Mouse (Mus musculus): ENCODE results near the gene Sufu.

Gene Sufu

GRCm38 (mm10) chr19:46394712-46395108 is 2.0 kb upstream of the Sufu start:
- DNase-seq = no peak

GRCm38 (mm10) chr19:46395109-46396009 is 1.3 kb upstream of the Sufu start, which contains the start of gene Actr1a:
TSS of gene Actr1a (minus strand) at chr19:46395748.
- peak; percentile 99 for DNase-seq

GRCm38 (mm10) chr19:46396109-46396508 is 587 bp upstream of the Sufu start:
- DNase-seq = no peak

DNA sequence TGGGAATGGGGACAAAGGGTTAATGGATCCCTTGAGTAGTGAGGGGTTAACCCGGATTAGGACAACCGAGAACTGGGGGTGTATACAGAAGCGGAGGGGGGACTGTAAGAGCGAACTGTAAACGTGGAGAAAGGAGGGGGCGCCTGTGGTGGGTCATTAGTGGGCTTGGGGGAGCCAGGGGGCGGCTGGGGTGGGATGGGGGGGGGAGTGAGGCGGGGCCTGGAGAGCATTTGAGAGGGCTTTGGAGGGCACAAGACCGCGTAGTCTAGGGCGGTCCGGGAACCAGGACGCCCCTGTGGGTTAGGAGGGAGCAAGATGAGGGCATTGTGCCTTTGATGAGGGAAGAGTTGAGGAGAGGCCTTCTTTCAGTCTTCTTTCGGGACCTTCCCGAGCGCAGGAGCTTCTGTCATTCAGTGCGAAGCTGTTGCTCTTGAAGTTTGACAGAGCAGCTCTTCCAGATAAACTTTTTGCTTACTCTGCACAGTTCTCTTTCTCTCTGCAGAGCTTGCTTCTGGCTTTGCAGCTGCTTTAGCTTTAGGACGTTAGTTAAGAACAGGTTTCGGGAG is 823 bp downstream of the Sufu start:
- DNase-seq = peak; percentile 47

- DNase-seq = no peak
These were observed 1.7 kb downstream of the Sufu start for GRCm38 (mm10) chr19:46398401-46398800.

GRCm38 (mm10) chr19:46399372-46399771 is 2.7 kb downstream of the Sufu start:
- peak; percentile 53 for DNase-seq

DNA sequence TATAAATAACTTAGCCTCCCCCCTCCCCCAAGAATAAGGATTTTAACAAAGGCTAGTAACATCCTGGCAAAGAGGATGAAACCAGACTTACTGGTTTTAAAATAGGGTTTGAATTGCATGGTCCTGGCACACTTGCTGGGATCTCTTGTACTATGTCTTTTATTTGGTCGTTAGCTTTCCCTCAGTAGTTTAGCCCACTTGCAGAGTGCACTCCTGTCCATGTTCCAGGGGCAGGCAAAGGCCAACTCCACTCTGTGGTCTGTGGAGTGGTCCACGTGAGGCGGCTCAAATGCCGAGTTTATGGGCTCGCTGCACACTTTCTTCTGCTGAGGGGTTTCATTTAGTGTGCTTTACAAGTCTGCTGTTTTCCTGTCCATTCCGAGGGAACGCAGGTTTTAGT is 3.2 kb downstream of the Sufu start:
- DNase-seq = peak; percentile 59

DNA sequence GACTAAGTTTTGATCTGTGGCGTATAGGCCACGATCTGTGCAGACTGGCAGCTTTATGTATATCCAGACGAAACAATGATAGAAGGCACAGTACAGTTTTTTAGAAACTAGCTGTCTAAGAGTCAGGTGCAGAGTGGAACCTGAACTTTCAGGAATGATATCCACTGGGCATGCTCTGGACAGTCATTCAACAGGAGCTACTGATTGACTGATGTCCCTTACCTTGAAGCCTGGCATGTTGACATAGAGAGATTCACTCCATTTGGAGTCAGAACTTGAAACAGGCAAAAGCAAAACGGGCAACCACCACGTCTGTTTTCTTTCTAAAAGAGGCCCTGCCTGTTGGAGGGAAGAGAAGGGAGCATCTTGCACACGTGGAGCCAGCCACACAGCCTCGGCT is 3.9 kb downstream of the Sufu start:
- DNase-seq = peak; percentile 60

DNA sequence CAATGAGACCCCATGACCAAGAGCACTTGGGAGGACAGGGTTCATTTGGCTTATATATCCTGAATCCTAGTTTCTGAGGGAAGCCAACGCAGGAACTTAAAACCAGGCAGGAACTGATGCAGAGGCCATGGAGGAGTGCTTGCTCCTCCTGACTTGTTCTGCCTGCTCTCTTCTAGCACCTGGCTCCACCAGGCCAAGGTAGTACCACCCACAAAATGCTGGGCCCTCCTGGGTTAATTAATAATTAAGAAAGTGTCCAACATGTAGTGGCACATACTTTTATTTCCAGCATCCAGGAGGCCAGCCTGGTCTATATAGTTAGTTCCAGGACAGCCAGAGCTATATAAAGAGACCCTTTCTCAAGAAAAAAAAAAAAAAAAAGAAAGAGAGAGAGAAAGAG is 7.3 kb downstream of the Sufu start:
- peak; percentile 53 for DNase-seq

DNA sequence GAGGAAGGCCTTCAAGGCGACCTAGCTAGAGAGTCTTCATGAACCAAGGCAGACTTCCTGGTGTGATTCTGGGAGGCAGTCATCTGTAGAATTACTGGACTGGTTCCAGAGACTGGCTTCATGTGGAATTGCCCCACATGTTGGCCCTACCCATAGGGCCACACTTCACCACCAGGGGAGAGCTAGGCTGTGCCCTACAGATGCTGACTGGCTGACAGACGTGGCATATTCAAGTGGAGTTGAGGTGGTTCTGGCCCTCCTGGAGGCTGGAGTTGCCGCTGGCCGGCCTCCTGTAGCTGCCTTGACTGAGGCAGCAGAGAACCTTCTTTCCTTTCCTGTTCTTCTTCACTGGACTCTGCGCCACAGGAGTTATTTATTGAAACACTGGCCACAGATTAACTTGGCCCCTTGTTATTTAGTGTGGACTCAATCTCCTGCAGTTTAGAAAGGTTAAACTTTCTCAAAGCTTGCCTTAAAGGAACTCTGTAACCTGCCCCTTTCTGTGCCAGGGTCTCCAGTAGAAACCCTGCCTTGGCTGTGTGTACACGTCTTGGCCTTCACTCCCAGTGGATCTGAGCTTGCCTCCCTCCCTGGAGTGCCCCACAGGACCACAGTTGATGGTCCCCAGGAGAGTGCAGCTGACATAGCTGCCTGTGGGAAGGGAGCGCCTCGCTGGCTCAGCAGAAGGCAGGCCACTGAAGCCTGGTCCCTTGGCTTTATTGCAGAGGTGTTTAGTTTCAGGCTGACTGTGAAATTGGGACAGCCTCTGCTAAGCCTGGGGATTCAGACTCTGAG is 10.1 kb downstream of the Sufu start:
- peak; percentile 95 for DNase-seq

- DNase-seq = no peak
These were observed 12.8 kb downstream of the Sufu start for GRCm38 (mm10) chr19:46409506-46409905.

DNA sequence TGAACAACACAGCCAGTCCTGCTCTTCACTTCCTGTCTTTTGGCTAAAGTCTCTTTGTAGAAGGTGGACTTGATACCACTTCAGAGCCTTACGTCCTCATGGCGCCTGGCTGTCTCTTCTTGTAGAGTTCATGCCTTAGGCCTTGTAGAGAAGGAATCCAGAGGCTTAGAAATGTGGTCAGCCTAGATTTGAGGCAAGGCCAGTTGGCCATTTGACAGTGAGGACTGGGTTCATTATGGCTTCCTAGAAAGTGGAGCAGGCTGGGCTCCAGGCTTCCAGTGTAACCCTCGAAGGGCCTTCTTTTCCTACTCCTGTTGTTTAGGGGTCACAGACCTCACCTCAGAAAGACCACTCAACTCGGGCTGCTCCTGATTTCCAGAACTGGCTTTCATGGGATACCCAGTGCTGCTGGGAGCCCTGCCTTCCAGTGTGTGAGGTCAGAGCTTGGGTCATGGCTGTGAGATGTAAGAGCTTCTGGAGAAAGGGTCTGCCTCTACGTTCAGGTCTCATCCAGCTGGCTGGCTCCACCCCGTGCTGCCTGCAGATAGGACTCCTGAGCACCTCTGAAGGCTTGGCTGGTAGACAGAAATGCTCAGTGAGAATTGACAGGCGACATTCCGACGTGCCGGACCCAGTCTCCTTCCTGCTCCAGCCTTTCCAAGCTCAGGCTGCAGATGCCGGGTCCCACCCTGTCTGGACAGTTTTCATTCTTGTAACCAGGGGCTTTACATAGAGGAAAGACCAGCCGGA is 15.5 kb downstream of the Sufu start:
- no peak for DNase-seq

GRCm38 (mm10) chr19:46413969-46414368 is 17.3 kb downstream of the Sufu start:
- no peak for DNase-seq

- DNase-seq = no peak
These were observed 17.8 kb downstream of the Sufu start for GRCm38 (mm10) chr19:46414486-46414885.

- DNase-seq = no peak
These were observed 19.6 kb downstream of the Sufu start for GRCm38 (mm10) chr19:46416276-46416675.

GRCm38 (mm10) chr19:46418051-46418450 is 21.4 kb downstream of the Sufu start:
- DNase-seq = no peak

- peak; percentile 44 for DNase-seq
These were observed 23.7 kb downstream of the Sufu start for GRCm38 (mm10) chr19:46420410-46420809.

- DNase-seq = peak; percentile 29
These were observed 26.0 kb downstream of the Sufu start for GRCm38 (mm10) chr19:46422384-46423338.

- DNase-seq = peak; percentile 94
These were observed 28.6 kb downstream of the Sufu start for GRCm38 (mm10) chr19:46425266-46425665.

DNA sequence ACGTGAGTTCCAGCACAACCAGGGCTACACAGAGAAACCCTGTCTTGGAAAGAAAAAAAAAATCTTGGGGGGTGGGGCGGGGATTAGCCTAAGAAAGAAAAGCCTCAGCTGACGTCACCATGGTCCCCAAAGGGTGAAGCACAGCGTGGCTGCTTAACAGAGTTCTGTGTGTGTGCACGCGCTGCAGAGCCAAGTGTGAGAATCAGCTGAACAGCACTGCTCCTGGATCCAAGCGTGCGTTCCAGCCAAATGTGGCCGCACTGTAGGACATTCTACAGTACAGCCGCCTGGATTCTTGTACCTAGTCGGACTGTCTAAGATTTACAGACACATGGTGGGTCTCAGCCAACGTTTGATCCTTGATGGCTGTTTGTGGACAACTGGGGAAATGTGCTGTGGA is 29.8 kb downstream of the Sufu start:
- no peak for DNase-seq

GRCm38 (mm10) chr19:46429250-46429649 is 32.6 kb downstream of the Sufu start:
- peak; percentile 47 for DNase-seq

- DNase-seq = no peak
These were observed 37.0 kb downstream of the Sufu start for GRCm38 (mm10) chr19:46433712-46434111.

All from kidney, adult 9 months (tissue).